Mouse (Mus musculus) adrenal gland, postnatal 36 days (tissue): ENCODE measurements at regions not wholly inside any gene's neighbourhood (a gene's known extent, or its start where the extent isn't known, plus 50 kb on each side); places are given as distances from the start of the nearest gene placed in this dataset.

Experiments used
- DNase-seq, 2 experiments: peaks; one replicate each; pipeline ENCODE4 v3.0.0; 2021; ENCODE audit warnings: mixed read lengths in 1 of 2

GRCm38 (mm10) chr12:29391756-29392155, 136.4 kb upstream of the Myt1l start:
- peak in 1 of 2 experiments; percentile 30 for DNase-seq

GRCm38 (mm10) chr12:29394271-29394670, 133.9 kb upstream of the Myt1l start:
- DNase-seq: peak; percentile 40

- DNase-seq: peak in 1 of 2 experiments; percentile 31
Measured at GRCm38 (mm10) chr12:29394881-29395280, 133.3 kb upstream of the Myt1l start.

- peak; percentile 38 to 41 for DNase-seq
Measured at GRCm38 (mm10) chr12:29395401-29395982, 132.7 kb upstream of the Myt1l start.

- DNase-seq: no peak
Measured at GRCm38 (mm10) chr12:29404434-29404833, 123.8 kb upstream of the Myt1l start.

- DNase-seq: no peak
Measured at GRCm38 (mm10) chr12:29409336-29410055, 118.7 kb upstream of the Myt1l start.

- peak; percentile 22 to 48 for DNase-seq
Measured at GRCm38 (mm10) chr12:29433936-29434335, 94.2 kb upstream of the Myt1l start.

GRCm38 (mm10) chr12:29439343-29440019, 88.7 kb upstream of the Myt1l start:
- no peak for DNase-seq

- DNase-seq: peak; percentile 84 to 87
Measured at GRCm38 (mm10) chr12:29465201-29465600, 63.0 kb upstream of the Myt1l start.
